Mouse (Mus musculus) layer of hippocampus, postnatal 25 days (tissue): ENCODE data around the gene Cdv3. TPM values are rescaled to one million over a fixed set of nuclear protein-coding genes. Genes with fewer than 3 reads are reported as not detected.
"Not testable (repeated sequence)": the region's sequence is repeated elsewhere in the genome, so short reads cannot be mapped to it uniquely, and the experiment has no call there.

ENCODE experiments used
- DNase-seq, 2 experiments: peaks; one replicate each; pipeline ENCODE4 v3.0.0; 2022; ENCODE audit warnings: mixed read lengths in 2 of 2, low spot score in 1 of 2; ENCODE audit errors: extremely low spot score in 1 of 2
- total RNA-seq, 2 experiments: library from RNA; stranded (reverse); gene quantifications; 2 replicates each; pipeline ENCODE4 v1.2.3; 2021

Gene Cdv3
- total RNA-seq, 2 experiments from 2014 or later: 65.9 to 70.4 TPM

- DNase-seq: no peak
These were observed 11.0 kb upstream of the Cdv3 start for GRCm38 (mm10) chr9:103376346-103377320.

DNA sequence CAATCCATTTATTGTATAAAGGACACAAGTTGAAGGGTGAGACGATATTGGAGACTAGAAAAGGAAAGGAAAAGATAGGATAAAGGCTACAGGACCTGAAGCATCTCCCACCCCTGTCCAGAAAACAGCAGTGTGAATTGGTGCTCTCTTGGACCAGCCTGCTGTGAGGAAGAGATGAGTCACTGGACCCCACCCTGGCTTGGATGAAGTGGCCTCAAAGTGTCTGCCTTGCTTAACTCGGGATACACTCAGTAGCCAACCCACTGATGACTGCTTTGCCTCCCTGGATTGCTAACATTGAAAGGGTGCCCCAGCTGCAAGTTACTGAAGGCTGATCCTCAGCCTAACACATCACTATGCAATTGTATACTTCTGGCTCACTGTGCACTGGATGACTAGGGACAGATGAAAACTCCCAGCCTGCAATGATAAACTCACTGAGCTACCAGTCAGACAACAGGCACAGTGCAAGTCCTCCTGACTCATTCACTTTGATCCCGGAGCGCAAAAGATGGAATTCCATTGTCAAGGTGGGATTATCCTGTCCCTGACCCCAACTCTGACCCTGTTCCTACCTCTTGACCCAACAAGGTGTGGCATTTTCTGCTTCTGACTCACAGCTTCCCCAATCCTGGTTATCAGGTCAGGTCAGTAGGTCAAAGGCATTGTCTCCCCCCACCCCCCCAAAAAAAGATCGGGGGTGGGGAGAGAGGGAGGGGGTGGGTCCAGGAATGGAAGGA is 6.8 kb upstream of the Cdv3 start:
- no peak for DNase-seq

DNA sequence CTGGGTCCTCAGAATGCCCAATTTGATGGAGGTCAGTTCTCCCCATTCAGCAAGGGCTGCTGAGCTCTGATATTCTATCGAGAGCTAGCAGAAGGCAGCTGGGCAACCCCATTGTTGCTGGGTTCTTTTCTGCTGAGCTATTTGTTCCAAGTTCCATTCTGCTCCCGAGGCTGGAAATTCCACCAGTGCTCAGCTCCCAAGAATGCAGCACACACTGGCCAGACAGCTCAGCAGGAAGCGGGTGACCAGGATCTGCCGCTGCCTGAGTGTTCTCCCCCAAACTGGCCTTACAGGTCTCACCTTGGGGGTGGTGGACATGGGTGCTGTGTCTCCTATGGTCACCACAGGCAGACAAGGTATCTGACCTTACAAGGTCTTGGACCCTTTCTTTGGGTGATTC is 4.3 kb upstream of the Cdv3 start:
- no peak for DNase-seq

GRCm38 (mm10) chr9:103366356-103366755 is 716 bp upstream of the Cdv3 start:
- no peak for DNase-seq

- DNase-seq: peak; percentile 28 to 34
These were observed 895 bp downstream of the Cdv3 start for GRCm38 (mm10) chr9:103364601-103365289.

- DNase-seq: no peak
These were observed 1.8 kb downstream of the Cdv3 start for GRCm38 (mm10) chr9:103363730-103364417.

GRCm38 (mm10) chr9:103363088-103363487 is 2.6 kb downstream of the Cdv3 start:
- DNase-seq: no peak

DNA sequence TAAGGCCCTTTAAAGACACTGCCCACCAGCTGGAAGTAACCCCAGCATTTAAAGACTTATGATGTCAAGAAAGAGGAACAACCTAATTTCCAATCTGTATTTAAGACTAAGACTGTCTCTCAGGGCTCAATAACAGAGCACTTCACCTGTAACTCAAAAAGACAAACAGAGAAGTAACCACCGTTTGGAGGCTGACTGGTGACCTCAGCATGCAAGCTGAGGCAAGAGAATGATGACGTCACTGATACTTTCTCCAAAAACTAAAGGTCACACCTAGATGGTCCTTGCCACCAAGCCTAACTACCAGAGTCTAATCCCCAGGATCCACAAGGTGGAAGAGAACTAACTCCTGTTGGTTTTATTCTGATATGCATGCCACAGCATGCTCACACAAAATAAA is 5.0 kb downstream of the Cdv3 start:
- no peak for DNase-seq

- no peak for DNase-seq
These were observed 7.1 kb downstream of the Cdv3 start for GRCm38 (mm10) chr9:103358545-103358944.

GRCm38 (mm10) chr9:103357893-103358292 is 7.7 kb downstream of the Cdv3 start:
- DNase-seq: no peak

DNA sequence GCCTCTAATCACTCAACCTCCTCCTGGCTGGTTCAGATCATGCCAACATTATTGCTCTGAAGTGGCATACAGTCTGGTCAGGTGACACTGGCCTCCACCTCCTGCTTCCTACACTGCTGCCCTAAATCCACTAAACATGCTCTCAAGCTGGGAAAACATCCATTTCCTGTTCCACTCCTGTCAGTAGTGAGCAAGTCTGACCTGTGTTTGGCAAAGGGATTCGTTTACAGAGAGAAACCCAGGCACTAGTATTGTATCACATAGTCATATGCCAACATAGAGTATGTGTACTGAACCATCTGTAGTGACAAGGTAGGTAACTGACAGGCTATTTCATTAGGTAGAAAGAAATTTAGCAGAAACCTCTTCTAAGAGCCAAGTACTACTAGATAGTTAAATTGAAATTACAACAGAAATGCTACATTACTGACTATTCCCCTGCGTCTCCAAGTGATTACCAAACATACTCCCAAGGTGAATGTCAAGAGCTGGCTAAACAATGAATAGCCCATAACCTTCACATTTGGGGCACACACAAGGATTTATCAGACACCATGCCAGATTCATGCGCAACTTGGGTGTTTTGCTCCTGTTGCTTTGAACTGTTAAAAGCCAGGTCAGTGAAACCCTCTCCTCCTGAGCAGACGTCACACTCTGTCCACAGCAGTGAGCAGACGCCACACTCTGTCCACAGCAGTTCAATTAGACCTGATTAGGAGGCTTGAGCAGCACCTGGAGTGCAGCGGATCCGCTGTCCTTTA is 12.0 kb downstream of the Cdv3 start:
- DNase-seq: not testable (repeated sequence)

- no peak for DNase-seq
These were observed 16.8 kb downstream of the Cdv3 start for GRCm38 (mm10) chr9:103348791-103349190.

DNA sequence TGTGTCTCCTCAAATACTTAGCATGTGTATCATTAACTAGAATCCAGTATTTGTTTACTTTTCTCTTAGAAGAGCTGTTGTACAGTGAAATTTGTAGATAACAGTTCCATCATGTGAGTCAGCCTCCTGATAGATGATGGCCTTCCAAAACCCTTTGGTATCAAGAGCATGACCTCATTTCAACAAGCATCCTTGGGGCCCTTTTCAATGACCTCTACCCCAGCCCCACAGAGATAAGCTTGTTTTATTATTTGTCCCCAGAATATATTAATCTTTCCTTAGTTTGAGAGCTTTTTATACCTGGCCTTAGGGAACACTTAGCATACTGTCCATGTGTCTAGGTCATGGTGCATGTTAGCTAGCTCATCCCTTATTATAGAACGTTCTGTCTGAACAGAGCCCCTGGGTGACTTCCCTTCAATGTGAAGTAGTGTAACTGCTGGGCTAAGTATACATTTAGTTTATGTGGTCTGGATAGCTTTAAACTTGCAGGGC is 17.6 kb downstream of the Cdv3 start:
- DNase-seq: no peak

DNA sequence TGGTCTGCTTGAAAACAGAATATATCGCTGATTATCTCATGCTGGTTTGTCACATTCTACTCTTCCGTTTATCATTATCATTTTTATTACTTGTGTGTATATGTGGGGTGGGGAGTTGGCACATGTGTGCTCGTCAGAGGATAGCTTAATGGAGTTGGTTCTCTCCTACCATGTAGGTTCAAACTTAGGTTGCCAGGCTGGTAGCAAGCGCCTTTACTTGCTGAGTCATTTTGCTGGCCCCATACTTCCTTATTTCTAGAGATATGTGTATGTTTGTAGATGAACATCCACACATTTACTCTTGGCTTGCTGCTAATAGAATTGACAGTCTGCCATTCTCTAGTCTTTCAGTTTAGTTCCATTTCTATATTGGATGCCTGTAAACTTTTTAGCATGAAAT is 18.6 kb downstream of the Cdv3 start:
- no peak for DNase-seq

DNA sequence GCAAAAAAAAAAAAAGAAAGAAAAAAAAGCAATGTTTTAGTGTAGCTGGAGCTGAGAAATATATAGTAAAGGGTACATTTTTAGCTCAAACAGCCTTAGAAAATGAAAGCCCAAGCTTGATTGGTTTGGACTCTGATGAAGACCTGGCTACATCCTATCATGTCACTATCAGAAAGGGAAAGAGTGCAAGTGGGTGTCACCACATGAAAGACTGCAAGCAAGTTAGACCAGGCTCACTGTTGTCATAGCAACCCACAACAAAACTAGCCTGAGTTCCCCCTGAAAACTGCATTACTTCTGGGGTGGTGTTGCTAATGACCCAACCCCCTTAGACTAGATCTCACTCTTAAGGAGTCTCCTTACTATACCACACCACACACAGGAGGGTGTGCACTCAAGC is 28.7 kb downstream of the Cdv3 start:
- DNase-seq: no peak

DNA sequence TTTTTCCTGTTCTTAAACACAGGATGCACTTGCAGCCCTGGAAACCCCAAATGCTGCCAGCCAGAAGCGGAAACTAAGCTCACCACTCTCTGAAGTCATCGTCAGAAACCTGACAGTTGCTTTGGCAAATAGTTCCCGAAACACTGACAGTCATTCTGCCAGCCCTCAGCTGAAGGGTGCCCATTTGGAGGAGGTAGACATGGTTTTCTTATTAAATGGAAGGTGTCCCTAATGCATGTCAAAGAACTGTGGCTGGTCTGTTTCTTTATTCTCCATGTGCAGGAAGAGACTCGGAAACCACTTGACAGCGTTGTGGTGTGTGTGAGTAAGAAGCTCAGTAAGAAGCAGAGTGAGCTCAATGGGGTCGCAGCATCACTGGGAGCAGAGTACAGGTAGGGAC is 33.0 kb downstream of the Cdv3 start:
- DNase-seq: no peak

- no peak for DNase-seq
These were observed 39.2 kb downstream of the Cdv3 start for GRCm38 (mm10) chr9:103326449-103326848.

DNA sequence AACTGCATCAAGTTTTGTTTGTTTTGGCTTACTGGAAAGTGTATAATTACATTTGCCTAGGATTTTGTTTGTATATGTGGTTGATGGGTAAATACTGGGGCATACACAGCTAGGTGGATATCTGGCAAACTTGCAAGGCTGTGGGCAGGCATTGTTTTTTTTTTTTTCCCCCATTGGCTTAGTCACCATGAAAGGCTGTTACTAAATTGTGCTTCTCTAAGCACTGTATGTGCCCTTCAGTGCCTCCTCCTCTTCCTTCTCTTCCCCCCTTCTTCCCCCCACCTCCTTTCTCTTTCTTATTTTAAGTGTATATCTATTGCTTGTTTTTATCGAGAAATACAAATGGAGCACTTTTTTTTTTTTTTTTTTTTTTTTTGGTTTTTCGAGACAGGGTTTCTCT is 41.0 kb downstream of the Cdv3 start:
- DNase-seq: no peak

DNA sequence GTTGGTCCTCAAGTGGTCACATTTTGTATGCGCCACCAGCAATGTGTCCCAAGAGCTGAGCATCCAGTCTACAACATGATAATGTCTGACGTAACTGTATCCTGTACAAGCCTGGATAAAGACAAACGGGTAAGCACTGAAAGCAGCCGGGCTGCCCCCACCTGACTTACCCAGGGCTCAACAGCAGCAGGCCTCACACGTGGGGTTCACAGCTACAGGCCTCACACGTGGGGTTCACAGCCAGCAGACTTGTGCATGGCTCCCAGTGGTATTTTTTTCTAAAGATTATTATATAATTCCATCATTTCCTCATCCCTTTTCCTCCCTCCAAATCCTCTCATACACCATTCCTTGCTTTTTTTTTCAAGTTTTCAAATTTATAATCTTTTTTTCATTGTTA is 55.8 kb downstream of the Cdv3 start:
- DNase-seq: no peak
